Mouse (Mus musculus) cerebellum, adult 18-20 months (tissue): ENCODE data around the gene 6430571L13Rik.
A peak's percentile ranks its signal among the peaks of the same experiment; 100 is the strongest.

Experiments
- DNase-seq, 2 experiments: peaks; one replicate each; pipeline ENCODE4 v3.0.0; 2021

Gene 6430571L13Rik

DNA sequence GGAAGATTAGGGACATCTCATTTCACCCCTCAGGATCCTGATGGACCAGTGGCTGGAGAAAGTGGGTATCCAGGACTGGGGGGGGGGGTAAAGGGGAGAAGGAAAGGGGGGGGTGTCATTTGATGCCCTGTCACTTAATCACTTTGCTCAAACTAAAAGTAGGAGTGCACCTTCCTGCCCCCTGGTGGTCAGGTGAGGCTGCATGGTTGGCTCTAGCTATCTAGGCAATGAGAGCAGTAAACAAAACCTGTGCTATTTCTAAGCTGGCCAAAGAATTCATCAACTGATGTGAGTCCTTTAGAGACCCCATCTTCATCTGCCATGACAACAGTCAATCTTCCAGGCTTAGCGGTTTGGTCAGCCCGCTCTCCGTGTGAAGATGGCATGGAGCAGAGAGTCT lies 46.3 kb downstream of the 6430571L13Rik start:
- peak; percentile 77 to 78 for DNase-seq

DNA sequence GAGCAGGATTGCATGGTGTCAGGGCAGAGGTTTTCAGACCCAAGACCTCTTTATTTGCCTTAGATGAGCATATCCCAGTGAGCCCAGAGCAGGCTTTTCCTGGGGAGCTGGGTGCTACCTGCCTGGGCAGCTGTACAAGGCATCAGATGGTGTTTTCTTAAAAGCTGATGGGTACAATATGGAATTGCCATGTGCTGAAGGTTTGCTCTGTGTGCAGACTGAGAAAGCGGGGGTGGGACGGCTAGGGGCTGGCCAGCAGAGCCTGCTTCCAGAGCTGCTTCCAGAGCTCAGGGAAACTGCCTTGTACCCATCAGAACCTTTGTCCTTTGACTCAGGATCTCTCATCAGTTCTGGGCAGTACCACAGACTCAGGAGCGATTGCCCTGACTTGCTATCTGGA lies 47.3 kb downstream of the 6430571L13Rik start:
- no peak for DNase-seq

DNA sequence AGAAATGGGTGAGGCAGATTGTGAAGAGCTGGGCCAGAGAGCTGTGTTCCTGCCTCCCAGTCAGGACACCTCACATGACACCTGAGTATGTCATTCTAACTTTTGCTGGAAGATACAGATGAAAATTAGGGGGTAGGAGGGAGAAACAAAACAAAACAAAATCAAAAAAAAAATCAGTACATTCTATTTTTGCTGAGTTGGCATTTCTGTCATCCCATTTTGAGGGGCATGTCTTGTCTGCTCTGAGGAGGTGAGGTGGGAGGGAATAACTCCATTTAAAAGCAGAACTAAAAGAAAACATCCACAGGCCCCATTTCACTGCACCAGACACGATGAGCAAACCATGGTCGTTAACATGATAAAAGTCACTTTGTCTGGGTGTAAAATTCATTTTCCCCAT lies 47.9 kb downstream of the 6430571L13Rik start:
- no peak for DNase-seq

DNA sequence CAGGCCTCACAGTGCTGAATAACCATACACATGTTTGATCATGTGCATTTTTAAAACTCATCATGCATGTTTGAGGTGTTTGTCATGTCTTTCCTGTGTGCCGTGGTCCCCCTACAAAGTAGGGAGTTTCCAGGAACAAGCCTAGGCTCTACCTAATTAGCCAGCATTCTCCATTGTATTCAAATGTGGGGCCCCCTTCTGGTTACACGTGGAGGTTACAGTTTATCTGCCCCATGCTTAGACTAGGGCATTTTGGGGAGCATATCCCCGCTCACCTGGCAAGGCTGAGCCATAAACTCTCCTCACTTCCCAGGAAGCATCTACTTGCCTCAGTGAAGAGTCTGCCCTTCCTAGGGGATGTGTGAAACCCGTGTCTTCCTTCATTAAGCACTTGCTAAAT lies 56.0 kb downstream of the 6430571L13Rik start:
- DNase-seq = peak in 1 of 2 experiments; percentile 36

DNA sequence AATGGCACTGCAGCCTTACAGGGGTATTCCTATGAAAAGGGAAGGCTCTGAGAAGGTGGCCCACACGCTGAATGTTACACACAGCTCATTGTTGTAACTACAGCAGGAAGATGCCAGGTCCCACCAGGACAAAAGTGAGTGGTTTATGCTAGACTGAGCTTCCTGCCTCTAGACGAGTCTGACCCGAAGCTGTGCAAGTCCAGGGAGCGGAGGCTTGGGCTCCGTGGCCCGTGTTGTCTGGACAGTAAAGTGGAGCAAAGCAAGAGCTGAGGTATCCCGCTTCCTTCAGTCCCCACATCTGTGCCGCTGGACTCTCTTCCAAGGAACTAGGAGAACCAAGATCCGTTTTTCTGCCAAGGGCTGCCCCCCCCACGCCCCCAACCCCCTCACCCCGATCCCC lies 58.6 kb downstream of the 6430571L13Rik start:
- DNase-seq = no peak

DNA sequence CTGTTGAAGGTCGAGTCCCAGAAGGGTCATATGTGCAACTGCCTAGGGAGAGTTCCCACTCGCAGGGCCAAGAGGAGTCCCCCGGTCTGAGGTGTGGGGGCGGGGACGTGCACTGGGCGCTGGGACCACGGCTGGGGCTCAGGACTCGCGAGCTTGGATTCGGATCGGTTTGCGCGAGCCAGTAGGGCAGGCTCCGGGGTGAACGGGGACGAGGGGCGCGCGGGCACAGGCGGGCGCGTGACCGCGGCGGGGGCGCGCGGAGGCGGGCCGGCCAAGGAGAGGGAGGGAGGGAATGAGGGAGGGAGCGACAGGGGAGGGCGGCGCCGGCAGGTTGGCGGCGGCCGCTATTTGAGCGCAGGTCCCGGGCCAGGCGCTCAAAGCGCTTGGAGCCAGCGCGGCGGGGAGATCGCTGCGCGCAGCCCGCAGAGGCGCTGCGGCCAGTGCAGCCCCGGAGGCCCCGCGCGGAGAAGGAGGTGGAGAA lies 59.1 kb downstream of the 6430571L13Rik start, which contains the start of gene Cacna2d2:
Gene Cacna2d2, plus strand, starts transcription at position 122 of the 481 bp plus-strand sequence.
- DNase-seq = peak; percentile 81 to 93

DNA sequence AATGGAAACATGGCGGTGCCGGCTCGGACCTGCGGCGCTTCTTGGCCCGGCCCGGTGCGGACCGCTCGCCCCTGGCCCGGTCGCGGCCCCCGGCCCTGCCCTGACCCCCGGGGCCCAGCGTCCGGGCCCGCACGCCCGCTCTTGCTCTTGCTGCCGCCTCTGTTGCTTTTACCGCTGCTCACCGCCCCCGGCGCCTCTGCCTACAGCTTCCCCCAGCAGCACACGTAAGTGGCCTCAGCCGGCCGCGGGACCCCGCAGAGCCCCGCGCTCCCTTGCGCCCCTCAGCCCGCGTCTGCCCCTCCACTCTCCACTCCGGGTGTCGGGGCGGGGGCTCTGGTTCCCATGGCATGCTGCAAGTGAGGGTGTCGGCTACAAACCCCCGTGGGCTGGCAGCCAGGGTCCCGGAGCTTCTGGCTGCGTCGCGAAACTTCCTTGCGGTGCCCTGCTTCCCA lies 59.7 kb downstream of the 6430571L13Rik start:
- no peak for DNase-seq

DNA sequence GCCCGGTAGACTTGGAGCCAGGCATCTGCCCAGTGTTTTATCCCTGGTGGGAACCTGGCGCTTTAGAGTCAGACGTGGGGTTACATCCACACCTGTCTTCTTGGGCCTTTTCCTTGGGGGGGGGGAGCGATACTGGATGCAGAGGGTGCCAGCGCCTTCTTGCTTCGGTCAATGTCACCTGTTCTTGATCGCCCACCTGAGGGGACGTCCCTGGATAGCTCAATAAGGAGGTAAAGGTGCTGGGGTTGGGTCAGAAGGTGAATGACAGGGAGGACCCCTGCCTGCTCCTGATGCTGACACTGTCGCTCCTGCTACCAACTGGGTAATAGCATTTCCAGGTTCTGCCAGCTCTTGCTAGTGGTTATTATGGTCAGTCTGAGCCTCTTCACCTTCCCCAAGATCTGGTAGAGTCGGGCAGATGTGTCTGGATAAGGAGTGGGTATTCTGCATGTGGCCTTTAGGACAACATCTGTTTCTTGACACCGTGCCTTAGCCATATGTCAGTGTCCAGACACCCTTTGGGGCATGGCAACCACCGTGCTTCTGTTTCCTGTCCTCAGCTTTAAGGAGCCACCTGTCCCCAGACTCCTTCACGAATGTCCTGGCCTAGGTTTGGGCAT lies 60.4 kb downstream of the 6430571L13Rik start:
- DNase-seq = peak; percentile 19 to 39
